Mouse (Mus musculus) c-Kit-positive CD71-positive TER-119-positive erythroid progenitor cells, embryonic 14.5 days (primary cell): Measurements from ENCODE around the gene Olfr809.

Experiments used
- DNase-seq: peaks from one replicate; pipeline ENCODE4 v3.0.0-alpha.2; 2013; ENCODE audit warnings: low spot score

The Olfr809 gene

GRCm38 (mm10) chr10:129774338-129774737, at the start of gene Olfr809:
Gene Olfr809, plus strand, starts transcription at chr10:129774638.
- DNase-seq = no peak

- no peak for DNase-seq
Measured at GRCm38 (mm10) chr10:129729275-129729674, 45.2 kb upstream of the Olfr809 start, which contains the start of gene Olfr805. Gene Olfr805, minus strand, starts transcription at chr10:129729375.

GRCm38 (mm10) chr10:129741821-129742220, 32.6 kb upstream of the Olfr809 start, which contains the start of gene Olfr806:
Gene Olfr806, minus strand, starts transcription at chr10:129741921.
- DNase-seq = no peak

GRCm38 (mm10) chr10:129757693-129758092, 16.7 kb upstream of the Olfr809 start, which contains the start of gene Olfr807:
Gene Olfr807, minus strand, starts transcription at chr10:129757793.
- DNase-seq = no peak

GRCm38 (mm10) chr10:129765182-129765581, 9.3 kb upstream of the Olfr809 start, which contains the start of gene Olfr808:
Gene Olfr808, plus strand, starts transcription at chr10:129765482.
- DNase-seq = no peak

- no peak for DNase-seq
Measured at GRCm38 (mm10) chr10:129778123-129778522, 3.7 kb downstream of the Olfr809 start.

GRCm38 (mm10) chr10:129794817-129795216, 20.4 kb downstream of the Olfr809 start, which contains the start of gene Olfr810:
Gene Olfr810, minus strand, starts transcription at chr10:129794917.
- DNase-seq = no peak

- DNase-seq = no peak
Measured at GRCm38 (mm10) chr10:129804296-129804695, 29.9 kb downstream of the Olfr809 start, which contains the start of gene Olfr811. Gene Olfr811, minus strand, starts transcription at chr10:129804396.
